12 mouse cellular contexts compared by ENCODE assay signal in genomic region chr7:125564316-125565024, GRCm38 (mm10).
"Had no signal": no experiment of that assay in that cellular context is flagged by ENCODE, and none has a peak within 500 bp of the region (broad histone marks: within the 10 kb centered on the region; RNA-seq: fewer than 3 reads in every experiment).

No protein-coding gene starts in this region.

- ATAC-seq: midbrain, embryonic 15.5 days had no signal

- H3K27ac ChIP-seq: limb, embryonic 15.5 days; liver, embryonic 15.5 days; midbrain, embryonic 10.5 days; midbrain, embryonic 15.5 days; neural tube, embryonic 13.5 days had no signal

- H3K36me3 ChIP-seq: midbrain, embryonic 10.5 days; midbrain, embryonic 15.5 days; neural tube, embryonic 13.5 days had no signal

- H3K4me3 ChIP-seq: limb, embryonic 15.5 days; liver, embryonic 15.5 days; midbrain, embryonic 10.5 days; midbrain, embryonic 15.5 days; neural tube, embryonic 13.5 days had no signal

- H3K4me1 ChIP-seq: midbrain, embryonic 15.5 days had no signal

- H3K27me3 ChIP-seq: limb, embryonic 15.5 days; liver, embryonic 15.5 days; midbrain, embryonic 15.5 days; neural tube, embryonic 13.5 days had no signal

- H3K9me3 ChIP-seq: limb, embryonic 15.5 days; liver, embryonic 15.5 days; midbrain, embryonic 10.5 days; midbrain, embryonic 15.5 days; neural tube, embryonic 13.5 days had no signal

- H3K9ac ChIP-seq: limb, embryonic 15.5 days; liver, embryonic 15.5 days; lung, embryonic 14.5 days; midbrain, embryonic 15.5 days; neural tube, embryonic 13.5 days had no signal

- DNase-seq: kidney, adult 18-20 months; lung, embryonic 14.5 days; lung, postnatal 10 days; lung, postnatal 4 days; right cerebral cortex, adult 18-20 months; right cerebral cortex, postnatal 25 days; thymus, postnatal 4 days had no signal

- H3K4me2 ChIP-seq: limb, embryonic 15.5 days; liver, embryonic 15.5 days; lung, embryonic 14.5 days; midbrain, embryonic 15.5 days; neural tube, embryonic 13.5 days had no signal
